Mouse (Mus musculus) thymus, postnatal 4 days (tissue): ENCODE data around the gene Mios.

Source experiments
- DNase-seq: peaks from one replicate; pipeline ENCODE4 v3.0.0; 2021

The Mios gene

DNA sequence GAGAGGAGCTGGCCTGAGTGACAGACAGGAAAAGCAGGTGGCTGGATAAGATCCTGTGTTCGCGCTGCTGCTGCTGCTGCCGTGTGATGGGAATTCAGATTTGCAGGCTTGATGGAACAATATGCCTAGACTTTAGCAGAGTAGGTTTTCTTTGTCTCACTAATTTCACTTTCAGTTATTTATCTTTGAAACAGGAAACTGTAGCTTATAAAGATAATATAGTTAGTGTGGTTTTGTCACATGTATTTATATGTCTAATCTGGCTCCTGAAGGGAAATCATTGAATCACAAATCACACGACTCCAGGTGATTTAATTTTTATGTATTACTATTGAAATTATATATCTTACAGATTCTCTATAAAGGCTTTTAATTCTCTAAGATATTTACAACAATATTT is 74.2 kb downstream of the Mios start:
- DNase-seq: no peak

DNA sequence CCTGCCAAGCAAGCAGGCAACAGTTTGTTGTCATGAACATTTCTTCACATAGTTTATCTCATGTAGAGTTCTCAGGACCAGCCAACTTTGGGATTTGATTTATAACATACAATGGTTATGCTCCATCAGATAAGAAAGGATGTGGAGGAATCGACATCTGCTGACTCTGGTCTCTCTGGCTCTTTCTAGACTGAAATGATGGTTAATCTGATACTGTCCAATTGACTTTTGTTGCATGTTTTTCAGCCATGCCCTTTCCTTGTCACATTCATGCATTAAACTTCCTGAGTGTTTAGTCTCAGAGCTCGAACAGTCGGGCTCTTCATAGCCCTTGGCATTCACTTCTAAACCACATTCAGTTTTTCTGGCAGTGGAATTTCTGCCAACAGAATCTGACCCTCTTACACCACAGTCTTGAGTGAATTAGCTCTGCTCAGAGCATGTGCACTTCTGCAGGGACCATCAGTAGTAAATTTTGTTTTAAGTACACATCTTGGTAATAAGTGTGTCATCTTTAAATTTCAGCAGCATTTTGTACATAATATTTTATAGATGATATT is 76.5 kb downstream of the Mios start:
- DNase-seq: no peak
